Mouse (Mus musculus) E14TG2a.4 (cell line): ENCODE measurements around the gene Itpr1.

Experiments used
- CTCF ChIP-seq: conservative IDR thresholded peaks from 2 replicates; pipeline ENCODE4 v1.5.1; 2014; ENCODE audit warnings: low read length
- POU5F1 ChIP-seq: IDR thresholded peaks from 2 replicates; pipeline ENCODE4 v1.6.1; 2014; ENCODE audit warnings: low read length, borderline replicate concordance

GRCm38 (mm10) chr6:108197117-108197516 is 15.8 kb upstream of the Itpr1 start:
- no peak for TF ChIP-seq CTCF
- TF ChIP-seq POU5F1: no peak
